Mouse (Mus musculus) thymus, postnatal 36 days (tissue): ENCODE results near the gene Dnajb4.
"Not testable (repeated sequence)": the region's sequence is repeated elsewhere in the genome, so short reads cannot be mapped to it uniquely, and the experiment has no call there.

Experiments
- DNase-seq, 2 experiments: peaks; one replicate each; pipeline ENCODE4 v3.0.0; 2022; ENCODE audit warnings: mixed read lengths in 2 of 2

The Dnajb4 gene

DNA sequence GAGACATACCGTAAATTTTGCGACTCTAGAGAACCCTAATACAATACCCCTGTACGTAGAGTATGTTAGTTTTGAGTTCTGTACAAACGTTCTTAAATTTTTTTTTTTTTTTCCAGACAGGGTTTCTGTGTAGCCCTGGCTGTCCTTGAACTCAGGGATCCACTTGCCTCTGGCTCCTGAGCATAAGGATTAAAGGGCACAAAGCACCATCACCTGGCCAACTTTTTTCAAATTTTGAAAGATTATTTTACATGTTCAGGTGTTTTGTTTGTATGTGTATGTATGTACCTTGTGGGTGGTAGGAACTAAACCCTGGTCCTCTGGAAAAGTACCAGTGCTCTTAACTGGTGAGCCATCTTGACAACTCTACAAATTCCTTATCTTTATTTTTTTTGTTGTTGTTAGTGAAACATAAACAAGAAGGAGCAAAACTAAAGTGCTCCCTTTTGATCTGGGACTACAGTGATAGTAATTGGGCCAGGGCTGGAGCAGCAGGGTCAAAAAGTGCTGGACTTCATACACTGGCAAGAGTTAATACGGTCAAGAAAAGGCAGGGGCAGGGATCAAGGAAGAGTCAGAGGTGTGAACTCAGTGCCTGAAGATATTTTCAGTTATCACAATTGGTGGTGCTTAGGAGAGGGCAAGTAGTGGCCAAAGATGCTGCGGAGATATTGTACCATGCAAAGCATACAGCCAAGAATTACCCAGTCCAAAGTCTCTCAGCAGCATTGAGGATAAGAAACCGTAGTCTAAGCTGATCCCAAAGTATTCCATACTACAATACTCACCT lies 1.8 kb downstream of the Dnajb4 start:
- no peak for DNase-seq

- no peak for DNase-seq
These were observed 2.9 kb downstream of the Dnajb4 start for GRCm38 (mm10) chr3:152207156-152207555.

DNA sequence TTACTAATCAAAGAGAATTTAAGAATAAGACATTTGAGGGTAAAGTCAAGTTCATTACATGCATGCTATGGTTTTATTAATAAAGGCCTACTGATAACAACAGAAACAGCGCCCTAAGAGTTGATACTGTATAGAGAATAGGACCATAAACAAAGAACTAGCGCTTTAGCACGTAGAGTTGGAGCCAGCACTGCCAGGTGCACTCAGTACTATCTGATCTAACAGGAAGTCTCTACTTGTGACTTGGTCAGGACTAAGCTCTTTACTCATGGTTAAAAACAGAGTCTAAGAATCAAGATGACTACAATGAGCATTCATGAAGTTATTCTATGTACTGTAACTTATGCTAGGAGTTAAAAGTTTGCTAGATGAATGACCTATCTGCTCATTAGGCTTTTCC lies 5.5 kb downstream of the Dnajb4 start:
- DNase-seq, result peak in 1 of 2 experiments; percentile 51

DNA sequence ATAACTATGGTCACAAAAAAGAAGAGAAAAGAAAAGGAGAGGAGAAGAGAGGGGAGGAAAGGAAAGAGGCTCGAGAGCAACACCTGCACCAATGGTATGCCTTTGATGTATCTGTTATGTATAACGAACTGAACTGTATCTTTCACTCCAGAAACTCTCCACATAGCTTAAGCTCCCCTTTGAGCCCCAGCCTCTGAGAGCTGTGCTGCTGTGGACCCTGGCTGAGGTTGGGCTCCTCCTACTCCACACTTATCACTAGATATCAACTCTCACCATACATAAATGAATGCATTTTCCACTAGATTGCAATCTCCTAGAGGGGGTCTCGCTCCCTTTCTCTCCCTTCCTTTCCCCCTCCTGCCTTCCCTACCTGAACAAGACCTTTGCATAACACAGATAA lies 6.1 kb downstream of the Dnajb4 start:
- peak; percentile 55 to 79 for DNase-seq

GRCm38 (mm10) chr3:152203411-152203810 lies 6.7 kb downstream of the Dnajb4 start:
- peak; percentile 33 to 49 for DNase-seq

DNA sequence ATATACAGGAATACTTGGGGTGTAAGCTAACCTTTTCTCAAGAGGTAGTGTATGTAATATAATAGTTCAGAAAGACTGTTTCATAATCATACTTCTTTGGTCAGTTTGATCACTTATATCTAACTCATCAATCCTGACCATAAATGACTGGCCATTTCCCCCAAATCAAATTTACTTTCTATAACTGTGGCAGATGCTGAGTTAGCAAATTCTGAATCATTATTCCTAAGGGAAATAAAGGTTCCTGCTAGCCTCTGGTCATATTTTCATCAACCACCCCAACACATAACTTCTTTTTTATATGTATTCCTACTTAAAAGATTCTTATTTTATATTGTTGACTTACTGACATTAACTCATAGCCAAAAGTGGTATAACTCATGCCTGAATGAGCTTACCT lies 7.2 kb downstream of the Dnajb4 start:
- DNase-seq, result no peak

DNA sequence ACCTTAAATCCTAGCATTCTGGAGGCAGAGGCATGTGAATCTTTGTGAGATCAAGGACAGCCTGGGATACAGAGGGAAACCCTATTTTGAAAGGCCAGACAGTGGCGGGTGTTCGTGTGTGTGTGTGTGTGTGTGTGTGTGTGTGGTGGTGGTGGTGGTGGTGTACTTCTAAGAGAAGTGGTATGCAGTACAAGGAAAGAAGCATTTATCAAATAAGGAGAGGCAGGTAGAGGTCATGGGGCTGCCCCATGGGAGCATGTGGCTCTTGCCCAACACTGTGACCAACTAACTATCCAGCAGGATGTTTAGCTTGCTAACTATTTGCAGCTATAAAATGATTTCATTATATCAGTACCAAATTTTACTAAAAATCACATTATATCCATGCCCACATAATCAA lies 8.5 kb downstream of the Dnajb4 start:
- no peak for DNase-seq

- no peak for DNase-seq
These were observed 8.9 kb downstream of the Dnajb4 start for GRCm38 (mm10) chr3:152201181-152201580.

GRCm38 (mm10) chr3:152199125-152199524 lies 11.0 kb downstream of the Dnajb4 start:
- no peak for DNase-seq

GRCm38 (mm10) chr3:152197246-152197645 lies 12.9 kb downstream of the Dnajb4 start:
- DNase-seq, result not testable (repeated sequence)

GRCm38 (mm10) chr3:152193635-152194097 lies 16.4 kb downstream of the Dnajb4 start:
- DNase-seq, result peak; percentile 75 to 83

GRCm38 (mm10) chr3:152193177-152193576 lies 16.9 kb downstream of the Dnajb4 start:
- DNase-seq, result no peak

DNA sequence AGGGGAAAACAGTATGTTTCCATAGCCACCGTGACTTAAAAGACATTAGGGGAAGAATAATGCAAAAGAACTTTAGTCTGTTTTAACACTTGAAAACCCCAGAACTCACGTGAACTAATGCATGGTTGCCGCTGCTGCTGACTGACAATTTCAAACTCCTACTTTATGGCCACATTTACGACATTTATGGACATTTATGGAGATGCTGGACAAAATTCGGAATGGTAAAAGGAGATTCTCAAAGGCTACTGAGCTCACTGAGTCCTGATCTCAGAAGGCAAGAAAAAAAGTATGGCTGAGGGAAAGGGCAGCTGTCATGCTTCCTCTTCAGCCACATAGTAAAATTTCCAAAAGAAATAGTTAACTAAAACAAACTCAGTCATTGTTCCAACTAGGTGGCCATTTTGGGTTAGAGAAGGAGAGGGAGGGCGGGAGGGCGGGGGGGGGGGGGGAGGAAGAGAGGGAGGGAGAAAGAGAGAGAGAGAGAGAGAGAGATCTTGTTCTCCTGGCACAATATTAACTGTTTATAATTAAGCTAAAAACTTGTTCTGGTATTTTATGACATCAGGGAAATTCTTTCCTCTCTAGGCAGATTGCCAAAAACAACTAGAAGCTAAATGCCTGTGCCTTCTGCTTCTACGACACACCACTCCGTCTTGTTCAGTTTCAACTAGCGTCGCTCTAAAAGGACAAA lies 17.7 kb downstream of the Dnajb4 start:
- no peak for DNase-seq

GRCm38 (mm10) chr3:152191791-152192237 lies 18.3 kb downstream of the Dnajb4 start:
- peak in 1 of 2 experiments; percentile 16 for DNase-seq

DNA sequence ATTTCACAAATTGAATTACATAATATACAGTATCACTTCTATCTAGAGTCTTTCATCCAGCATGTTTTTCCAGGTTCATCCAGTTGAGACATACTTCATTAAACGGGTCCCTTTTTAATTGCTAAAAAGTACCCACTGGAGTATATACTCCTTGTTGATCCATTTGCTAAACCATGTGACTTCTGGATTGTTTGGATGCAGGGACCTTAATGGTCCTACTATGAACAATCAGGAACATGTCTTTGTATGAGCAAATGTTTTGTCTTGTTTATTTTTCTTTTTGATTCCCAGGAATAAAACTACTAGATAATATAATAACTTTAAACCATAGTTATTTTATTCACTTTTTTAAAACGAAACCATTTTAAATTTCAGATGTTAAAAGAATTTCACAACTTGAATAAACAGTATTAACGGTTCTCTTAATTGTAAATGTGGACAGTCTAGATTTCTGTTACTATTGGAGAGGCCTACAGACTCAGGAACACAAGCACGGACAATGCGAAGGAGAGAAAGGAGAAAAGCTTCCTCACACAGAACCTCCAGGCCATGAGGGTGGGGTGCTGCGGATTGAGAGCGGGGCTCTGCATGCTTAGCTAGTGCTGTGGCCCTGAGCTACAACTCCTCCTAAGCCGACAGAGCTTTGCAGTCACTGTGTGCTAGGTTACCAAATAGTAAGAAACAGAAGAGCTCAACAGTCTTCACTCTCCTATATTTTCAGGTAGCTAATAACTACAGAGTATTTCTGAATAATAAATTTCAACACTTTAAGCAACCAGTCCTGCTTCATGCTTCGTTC lies 19.2 kb downstream of the Dnajb4 start:
- no peak for DNase-seq

DNA sequence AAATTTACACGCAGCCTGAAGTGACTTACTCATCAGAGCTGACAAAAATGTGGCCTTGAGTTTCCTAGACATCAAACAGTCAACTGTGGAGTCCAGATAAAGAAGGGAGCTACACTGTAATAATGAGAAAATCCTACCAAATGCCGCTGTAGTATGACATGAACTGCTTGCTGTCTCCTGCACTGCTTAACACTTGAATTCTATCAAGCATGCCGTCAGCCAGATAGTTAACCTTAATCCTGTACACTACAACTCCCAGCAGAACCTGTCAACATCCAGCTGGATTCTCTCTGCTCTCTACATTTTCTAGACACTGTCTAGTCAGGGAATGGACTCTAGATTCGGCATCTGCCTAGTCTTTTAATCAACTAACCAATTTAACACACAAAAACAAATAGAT lies 20.8 kb downstream of the Dnajb4 start:
- no peak for DNase-seq

- DNase-seq, result no peak
These were observed 24.0 kb downstream of the Dnajb4 start for GRCm38 (mm10) chr3:152186106-152186505.

- no peak for DNase-seq
These were observed 26.6 kb downstream of the Dnajb4 start for GRCm38 (mm10) chr3:152183522-152183921.

DNA sequence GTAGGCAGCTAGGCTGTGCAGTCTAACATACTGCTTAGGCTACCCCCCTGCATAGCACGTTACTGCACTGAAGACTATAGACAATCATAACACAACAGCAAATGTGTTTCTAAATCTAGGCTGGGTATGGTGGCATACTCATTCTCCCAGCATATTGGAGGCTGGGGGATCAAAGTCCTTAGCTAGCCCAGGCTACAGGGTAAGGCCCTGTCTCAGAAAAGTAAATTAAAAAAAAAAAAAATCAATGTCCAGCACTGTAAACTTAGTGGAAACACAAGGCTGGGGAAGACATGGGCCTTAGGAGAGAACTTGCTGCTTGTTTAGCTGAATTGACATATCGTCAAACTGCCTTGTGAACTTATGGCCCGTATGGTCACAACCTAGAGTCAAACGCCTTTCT lies 29.5 kb downstream of the Dnajb4 start:
- DNase-seq, result no peak

- DNase-seq, result no peak
These were observed 30.8 kb downstream of the Dnajb4 start for GRCm38 (mm10) chr3:152179285-152179684.

DNA sequence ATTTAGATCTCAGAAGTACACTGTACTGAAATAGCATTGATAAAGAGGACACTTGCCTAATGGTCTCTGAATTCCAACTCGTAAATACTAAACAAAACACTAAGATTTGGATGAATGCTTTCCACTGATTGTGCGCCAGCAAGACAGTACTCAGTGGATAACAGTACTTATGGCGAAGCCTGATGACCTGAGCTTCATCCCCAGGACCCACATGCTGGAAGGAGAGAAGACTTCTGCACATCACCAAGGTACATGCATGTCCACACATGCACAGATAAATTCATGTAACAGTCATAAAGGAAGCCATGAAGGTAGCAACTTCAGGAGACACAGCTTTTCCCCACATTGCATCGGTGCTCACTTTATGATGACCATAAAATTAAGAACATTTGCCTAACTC lies 31.3 kb downstream of the Dnajb4 start:
- no peak for DNase-seq

- DNase-seq, result no peak
These were observed 37.7 kb downstream of the Dnajb4 start for GRCm38 (mm10) chr3:152172322-152172935.

- DNase-seq, result no peak
These were observed 38.2 kb downstream of the Dnajb4 start for GRCm38 (mm10) chr3:152171862-152172261.
